Mouse (Mus musculus) erythroblast, adult 5-6 weeks (primary cell): ENCODE data around the gene Dupd1. TPM values are rescaled to one million over a fixed set of nuclear protein-coding genes. Genes with fewer than 3 reads are reported as not detected.

Source experiments
- ATAC-seq: replicated peaks from 2 replicates; pipeline ENCODE4 v1.8.0; 2016; ENCODE audit warnings: moderate number of reproducible peaks, mild to moderate bottlenecking, moderate TSS enrichment, inconsistent platforms; ENCODE audit not compliant: poor library complexity, low FRiP score, severe bottlenecking
- total RNA-seq, 2 experiments: library from RNA; stranded (forward) in 1 of 2; stranded (reverse) in 1 of 2; fragments of 150-400 nt in 1 of 2; fragments of 200-764, 138-1000 nt in 1 of 2; gene quantifications; 2 replicates each; pipeline versions ENCODE4 v1.2.3 to v1.2.4; 2015 to 2017; ENCODE audit warnings: low replicate concordance in 2 of 2

Dupd1 gene
- total RNA-seq (2015; ENCODE audit: low replicate concordance), result not detected in 2 replicates
- not detected in 2 replicates for total RNA-seq (2017; ENCODE audit: low replicate concordance)

DNA sequence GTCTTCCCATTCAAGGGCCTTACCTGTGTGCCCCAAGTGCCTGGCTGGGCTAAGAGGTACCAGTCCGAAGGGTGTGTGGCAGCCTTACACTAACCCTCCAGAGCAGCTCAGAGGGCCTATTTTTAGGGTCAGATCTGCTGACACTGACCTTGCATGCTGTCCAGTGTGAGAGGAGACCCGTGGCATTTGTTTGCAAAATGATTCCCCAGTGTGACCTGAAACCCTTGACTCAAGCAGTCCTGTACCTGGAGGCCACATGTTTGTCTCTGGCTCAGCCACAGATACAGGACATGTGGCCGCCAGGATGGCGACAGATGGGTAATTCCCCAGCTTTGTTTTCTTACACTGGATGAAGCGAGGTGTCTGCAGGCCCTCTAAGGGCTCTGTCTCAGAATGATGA lies at the start of gene Dupd1:
Dupd1 (minus strand) TSS at position 91 of the 400 bp plus-strand sequence.
- ATAC-seq, result no peak

GRCm38 (mm10) chr14:21763736-21764135 lies 49.4 kb upstream of the Dupd1 start:
- ATAC-seq, result no peak

DNA sequence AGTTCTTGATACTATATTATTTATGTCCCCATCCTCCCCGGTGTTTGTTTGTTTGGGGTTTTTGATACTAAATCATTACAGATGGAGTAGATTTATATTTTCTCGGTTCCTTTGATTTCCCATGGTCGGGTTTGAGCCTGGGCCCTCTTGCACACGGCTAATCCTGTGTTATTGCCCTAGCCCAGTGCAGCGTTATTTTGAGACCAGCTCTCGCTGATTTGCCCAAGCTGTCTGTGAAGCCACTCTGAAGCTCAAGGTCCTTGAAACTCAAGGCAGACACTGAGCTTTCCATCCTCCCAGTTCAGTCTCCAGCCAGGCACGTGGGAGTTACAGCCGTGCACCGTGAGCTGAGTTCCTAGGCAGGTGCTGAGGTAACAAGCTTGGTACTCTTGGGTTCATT lies 47.2 kb upstream of the Dupd1 start:
- no peak for ATAC-seq

- ATAC-seq, result no peak
Measured at GRCm38 (mm10) chr14:21753367-21753766, 39.0 kb upstream of the Dupd1 start.

GRCm38 (mm10) chr14:21752411-21752810 lies 38.0 kb upstream of the Dupd1 start:
- no peak for ATAC-seq

- peak; percentile 81 for ATAC-seq
Measured at GRCm38 (mm10) chr14:21750881-21751542, 36.6 kb upstream of the Dupd1 start, which contains the start of gene Dusp13. Dusp13 (minus strand) TSS chr14:21751181.

DNA sequence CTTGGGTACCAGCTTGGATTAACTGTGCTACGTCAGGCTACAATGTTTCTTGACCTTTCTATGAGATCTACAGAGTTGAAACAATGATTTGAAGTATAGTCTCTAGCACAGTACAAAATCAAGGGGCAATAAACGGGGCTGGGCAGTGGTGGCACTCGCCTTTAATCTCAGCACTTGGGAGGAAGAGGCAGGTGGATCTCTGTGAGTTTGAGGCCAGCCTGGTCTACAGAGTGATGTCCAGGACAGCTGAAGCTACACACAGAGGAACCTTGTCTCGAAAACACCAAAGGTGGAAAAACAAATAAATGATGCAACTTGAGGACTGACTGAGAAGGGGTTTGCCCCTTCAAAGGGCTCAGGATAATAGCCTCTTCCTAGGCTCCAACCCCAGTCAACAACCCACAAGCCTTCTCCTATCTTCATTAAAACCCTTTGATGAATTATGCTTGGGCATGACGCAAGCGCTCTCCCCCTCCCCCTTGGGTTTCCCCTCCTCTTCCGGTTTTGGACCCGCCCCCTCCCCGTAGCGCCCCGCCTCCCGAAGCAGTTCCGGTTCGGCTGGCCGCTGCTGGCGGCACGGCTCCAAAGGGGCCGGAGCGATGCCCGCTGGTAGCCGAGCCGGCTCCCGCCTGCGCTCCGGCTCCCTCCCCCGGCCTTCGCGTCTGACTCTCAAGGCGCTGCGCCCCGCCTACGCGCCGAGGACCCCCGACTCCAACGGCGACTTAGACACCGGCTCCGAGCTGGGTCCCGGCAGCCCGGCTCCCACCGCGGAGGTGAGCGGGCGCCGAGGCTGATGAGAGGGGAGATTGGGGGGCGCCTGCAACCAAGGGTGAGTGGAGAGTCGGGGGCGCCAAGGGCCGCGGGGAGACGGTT lies 35.9 kb upstream of the Dupd1 start, which contains the start of gene Samd8:
Samd8 (plus strand) TSS at position 524 of the 873 bp plus-strand sequence.
- peak; percentile 84 for ATAC-seq

- no peak for ATAC-seq
Measured at GRCm38 (mm10) chr14:21748142-21748870, 33.9 kb upstream of the Dupd1 start.

DNA sequence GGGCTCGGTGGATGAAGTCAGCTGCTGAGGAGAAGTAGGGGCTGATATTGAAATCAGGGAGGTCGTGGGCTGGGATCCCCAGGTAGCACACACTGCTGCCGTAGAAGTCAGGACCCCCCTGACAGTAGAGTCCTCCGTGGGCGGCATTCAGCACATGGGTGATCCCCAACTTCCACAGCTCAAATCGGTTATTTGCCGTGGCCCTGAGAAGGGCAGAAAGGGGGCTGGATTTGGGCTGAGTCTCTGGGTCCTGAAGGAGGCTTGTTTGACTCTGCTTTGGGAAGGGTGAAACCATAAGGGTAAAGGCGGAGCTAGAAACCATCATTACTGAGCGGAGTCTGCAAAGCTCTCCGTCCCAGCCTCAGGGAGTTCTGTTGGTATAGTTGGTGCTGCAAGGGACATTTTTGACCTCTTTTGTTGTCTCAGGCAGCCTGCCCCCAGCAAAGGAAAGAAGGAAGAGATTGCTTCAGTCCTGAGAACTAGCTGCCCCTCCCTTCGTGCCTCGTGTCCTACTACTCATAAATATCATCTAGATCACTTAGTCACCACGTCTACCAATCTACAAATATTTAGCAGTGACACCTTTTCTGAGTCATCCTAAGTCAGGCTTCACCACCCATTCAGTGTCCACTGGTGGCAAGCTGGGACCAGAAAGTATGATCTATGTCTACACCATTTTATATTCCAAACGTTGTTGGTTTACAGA lies 33.2 kb upstream of the Dupd1 start:
- no peak for ATAC-seq

- ATAC-seq, result no peak
Measured at GRCm38 (mm10) chr14:21746846-21747245, 32.5 kb upstream of the Dupd1 start.

GRCm38 (mm10) chr14:21746251-21746650 lies 31.9 kb upstream of the Dupd1 start:
- no peak for ATAC-seq

GRCm38 (mm10) chr14:21745149-21745548 lies 30.8 kb upstream of the Dupd1 start:
- ATAC-seq, result no peak

DNA sequence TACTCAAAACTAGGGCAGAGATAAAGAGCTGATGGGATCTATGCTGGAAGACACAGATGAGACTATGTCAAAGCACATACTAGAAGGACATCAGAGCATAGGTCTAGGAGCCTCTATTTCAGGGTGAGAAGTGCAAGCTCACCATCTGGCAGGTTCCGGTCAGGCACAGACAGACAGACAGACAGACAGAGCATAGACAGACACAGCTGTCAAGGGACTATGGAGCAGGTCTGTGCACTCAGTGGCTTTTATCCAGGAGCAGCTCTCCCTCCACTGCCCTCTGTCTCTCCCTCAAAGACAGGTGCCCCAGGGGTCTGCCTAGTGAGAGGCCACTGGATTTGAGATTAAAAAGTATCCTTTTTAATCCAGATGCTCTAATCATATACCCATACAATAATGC lies 29.8 kb upstream of the Dupd1 start:
- ATAC-seq, result no peak

- no peak for ATAC-seq
Measured at GRCm38 (mm10) chr14:21742441-21742840, 28.1 kb upstream of the Dupd1 start.

DNA sequence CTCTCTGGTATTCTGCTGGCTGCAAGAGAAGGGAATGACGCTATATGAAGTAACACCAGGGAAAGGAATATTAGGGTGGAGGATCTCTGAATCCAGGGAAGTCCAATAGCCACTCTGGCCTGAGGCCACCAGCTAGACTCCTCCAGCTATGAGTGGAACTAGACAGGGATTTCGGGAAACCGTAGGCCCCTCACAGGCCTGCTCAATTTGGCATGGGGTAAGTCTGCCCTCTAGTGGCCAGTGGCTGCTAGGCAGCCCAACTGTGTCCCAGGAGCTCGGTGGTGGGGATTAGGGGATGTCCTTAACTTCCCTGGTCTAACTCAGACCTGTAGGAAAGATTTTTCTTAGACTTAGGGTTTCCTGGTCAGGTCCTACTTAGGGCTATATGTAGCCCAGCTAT lies 27.4 kb upstream of the Dupd1 start:
- peak; percentile 75 for ATAC-seq

DNA sequence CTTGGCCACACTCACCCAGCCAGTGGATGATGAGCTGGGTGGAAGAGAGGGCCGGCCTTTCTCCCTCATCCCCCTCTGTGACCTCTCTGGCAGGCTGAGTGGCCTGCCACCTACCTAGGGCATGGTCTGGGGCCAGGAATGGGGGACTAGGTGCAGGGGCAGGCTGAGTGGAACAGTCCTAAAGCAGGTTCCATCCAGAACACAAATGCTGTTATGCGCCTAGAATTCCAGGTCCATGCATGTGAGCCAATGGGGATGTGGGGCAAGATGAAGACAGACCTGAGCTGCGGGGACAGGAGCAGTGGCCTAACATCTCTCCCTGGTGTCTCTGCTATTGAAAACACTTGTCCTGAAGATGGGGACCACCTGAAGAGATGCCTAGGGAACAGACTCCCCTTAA lies 26.9 kb upstream of the Dupd1 start:
- no peak for ATAC-seq

GRCm38 (mm10) chr14:21740345-21740744 lies 26.0 kb upstream of the Dupd1 start:
- ATAC-seq, result no peak

GRCm38 (mm10) chr14:21733131-21733905 lies 18.9 kb upstream of the Dupd1 start:
- ATAC-seq, result no peak

DNA sequence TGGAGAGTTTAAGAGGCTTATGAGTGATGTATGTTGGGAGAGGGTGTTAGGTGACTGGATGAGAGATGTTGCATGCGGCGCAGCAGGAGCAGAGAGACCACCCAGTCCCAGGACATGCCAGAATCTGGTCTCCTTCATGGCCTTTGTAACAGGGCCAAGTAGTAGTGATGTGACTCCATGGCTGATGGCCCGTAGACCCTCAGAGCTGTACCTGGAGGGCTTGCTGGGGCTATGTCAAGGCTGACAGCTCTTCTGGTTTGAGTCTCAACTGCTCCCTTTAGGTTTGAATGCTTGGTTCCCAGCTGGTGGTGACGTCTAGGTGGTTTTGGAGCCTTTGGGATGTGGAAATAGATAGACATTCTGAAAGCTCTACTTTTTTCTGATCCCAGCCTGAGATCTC lies 15.6 kb upstream of the Dupd1 start:
- ATAC-seq, result no peak
